Mouse (Mus musculus) lung, postnatal 25 days (tissue): ENCODE data around the gene Ifit2.
A peak's percentile ranks its signal among the peaks of the same experiment; 100 is the strongest.

Source experiments
- DNase-seq: peaks from one replicate; pipeline ENCODE4 v3.0.0; 2022; ENCODE audit warnings: low spot score

The Ifit2 gene

GRCm38 (mm10) chr19:34550534-34551223 is at the start of gene Ifit2:
Ifit2 (plus strand) TSS chr19:34550694.
- peak; percentile 83 for DNase-seq

DNA sequence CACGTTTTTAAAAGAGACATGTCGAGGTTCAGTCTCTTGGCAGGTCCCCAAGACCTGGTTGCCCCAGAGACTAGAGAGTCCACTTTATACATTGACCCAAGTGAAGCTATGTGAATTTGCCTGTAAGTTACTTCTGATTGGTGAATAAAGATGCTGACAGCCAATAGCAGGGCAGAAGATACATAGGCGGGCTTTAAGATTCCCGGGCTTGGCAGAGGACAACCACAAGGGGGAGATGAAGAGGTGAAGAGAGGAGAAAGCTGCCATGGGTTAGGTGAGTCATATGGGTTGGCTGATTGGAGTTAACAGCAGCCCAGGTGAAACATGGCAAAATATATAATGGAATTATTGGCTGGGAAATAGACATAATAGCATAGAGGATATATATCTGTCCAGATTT is 49.7 kb upstream of the Ifit2 start:
- DNase-seq = peak; percentile 91

DNA sequence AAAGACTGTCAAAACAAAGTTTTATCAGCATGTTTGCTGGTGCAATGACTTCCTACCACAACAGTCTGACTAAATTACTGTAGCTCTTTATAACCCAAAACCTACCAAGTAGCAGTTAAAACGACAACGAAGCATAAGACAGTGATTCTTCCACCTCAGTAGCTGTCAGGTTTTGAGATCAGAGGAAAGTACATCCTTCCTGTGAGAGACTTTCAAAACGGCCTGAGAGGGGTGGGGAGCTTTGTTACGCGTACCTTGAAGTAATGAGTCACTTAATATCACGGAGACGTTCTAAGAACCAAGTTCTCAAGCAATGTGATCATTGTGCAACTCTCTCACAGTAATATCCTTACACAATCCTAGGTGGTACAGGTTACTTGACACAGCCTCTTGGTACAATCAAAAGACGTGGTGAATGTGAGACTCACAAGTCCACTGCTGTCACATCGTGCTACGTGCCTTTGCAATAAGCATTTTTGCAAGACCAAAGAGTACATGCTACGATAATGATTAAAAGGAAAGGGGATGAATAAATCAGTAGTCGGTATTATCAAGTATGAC is 45.3 kb upstream of the Ifit2 start:
- peak; percentile 35 for DNase-seq

DNA sequence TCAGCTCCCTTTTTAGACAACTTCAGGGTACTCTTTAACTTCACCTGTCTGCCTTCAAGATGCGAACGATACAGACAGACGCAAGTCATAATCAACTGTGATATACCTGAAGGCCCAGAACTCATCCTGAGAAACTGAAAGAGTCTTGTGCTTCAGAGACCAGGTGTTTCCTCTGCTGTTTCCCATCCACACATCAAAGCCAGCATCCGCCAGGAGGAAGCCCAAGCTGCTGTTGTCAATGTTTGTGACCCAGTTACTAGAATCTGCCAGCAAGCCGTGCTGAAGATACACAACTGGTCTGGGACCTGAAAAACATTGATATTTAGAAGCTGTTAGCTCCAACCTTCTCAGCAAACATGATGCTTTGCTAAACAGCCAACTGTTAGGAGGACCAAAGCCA is 39.8 kb upstream of the Ifit2 start:
- DNase-seq = no peak

GRCm38 (mm10) chr19:34511528-34511927 is 39.0 kb upstream of the Ifit2 start:
- no peak for DNase-seq

- DNase-seq = peak; percentile 61
These were observed 34.8 kb upstream of the Ifit2 start for GRCm38 (mm10) chr19:34515681-34516080.

DNA sequence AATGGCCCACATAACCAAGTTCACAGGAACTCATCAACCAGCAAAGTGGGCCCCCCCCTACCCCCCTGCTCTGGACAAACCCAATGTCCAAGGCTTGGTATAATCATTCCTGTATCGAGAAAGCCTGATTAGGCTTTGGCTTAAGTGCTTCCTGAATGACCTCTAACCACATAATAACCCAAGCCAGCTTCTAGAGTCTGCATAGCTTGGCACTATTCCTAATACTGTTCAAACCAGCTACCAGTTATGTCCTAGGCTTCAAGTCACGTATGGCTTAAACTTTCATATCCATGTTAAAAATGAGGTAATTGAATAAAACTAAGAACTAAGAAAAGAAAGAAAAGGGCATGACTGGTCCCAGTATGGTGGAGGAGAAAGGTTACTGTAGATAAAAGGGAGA is 34.1 kb upstream of the Ifit2 start:
- DNase-seq = no peak

DNA sequence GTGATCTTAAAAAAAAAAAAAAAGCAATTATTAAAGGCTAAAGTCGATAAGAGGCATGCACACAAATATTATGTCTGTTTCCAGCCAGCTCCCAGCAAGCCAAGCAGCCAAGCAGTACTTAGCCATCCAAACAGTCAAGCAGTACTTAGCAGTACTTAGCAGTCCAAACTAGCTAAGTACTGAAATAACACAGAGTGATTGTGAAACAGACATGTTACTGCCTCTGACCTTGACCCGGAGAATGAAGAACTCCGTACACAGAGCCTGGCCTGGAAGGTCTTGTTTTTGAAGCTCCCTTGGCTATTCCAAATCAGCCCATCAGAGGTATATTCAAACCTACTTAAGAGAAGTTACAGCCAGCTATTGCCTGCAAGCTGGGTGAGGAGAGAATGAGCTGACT is 33.3 kb upstream of the Ifit2 start:
- peak; percentile 76 for DNase-seq

DNA sequence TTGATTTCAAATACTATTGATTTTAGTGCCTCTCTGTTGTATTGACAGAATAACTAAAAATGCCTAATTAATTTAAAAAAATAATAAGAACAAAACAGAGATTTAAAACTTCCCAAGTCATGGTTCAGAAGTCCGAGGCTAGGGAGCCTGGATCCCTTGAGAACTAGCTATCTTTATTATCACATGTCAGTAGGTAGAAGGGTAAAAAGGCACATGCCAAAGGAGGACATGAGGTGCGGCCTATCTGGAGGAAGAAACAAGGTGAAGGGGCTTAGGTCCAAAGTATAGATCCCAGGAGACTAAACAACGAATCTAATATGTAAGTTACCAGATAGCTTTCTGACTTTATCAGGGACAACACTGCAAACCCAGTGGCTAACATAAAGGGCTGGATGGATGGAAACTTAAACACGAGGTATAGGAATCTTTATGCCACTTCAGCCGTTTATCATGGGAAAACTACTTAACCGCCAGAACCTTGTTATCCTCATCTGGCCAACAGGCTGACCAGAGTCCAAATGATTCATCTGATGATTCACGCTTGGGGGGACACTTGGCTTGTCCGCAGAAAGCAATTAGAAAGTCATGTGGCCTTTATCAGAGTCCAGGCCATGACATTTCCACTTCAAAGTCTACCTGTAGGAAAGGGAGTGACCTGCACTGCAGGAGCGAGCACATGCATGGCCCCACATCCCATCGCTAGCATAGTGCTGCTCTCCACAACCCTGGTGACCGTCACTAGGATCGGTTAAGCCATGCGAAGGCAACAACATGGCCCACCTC is 32.5 kb upstream of the Ifit2 start:
- no peak for DNase-seq

GRCm38 (mm10) chr19:34518786-34519185 is 31.7 kb upstream of the Ifit2 start:
- no peak for DNase-seq

DNA sequence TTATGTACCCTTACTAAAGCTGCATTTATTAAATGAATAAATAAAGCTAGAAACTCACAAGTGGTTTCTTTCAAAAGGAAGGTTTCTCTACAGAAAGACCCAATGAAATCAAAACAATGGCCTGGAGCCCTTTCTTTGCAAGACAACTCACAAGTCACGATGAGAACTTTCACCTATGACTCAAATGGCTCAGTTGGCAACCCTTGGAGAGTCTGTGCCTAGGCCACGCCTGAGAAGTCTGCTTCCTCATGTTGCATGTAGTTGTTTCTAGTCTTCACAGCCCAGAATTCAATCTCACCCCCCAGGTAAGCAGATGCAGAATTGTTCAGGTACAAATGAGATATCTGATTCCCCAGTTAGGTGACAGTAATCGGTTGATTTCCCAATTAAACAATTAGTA is 30.8 kb upstream of the Ifit2 start:
- no peak for DNase-seq

DNA sequence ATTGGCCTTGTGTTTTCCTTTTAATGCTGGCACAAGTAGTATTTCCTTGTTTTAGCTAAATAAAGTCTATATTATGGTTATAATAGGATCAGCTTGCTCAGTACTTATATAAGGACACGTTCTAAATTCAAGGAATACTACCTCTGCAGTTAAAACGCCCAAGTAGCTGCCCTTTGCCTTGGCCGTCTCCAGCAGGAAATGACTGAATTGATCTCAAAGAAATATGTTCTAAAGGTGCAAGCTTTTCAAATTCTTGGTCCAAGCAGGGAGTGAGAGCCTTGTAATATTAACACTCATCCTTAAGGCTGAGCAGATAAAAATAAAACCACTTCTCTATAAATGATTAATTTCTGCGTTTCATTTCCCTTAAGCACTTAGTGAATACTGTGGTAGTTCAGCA is 30.4 kb upstream of the Ifit2 start:
- no peak for DNase-seq

DNA sequence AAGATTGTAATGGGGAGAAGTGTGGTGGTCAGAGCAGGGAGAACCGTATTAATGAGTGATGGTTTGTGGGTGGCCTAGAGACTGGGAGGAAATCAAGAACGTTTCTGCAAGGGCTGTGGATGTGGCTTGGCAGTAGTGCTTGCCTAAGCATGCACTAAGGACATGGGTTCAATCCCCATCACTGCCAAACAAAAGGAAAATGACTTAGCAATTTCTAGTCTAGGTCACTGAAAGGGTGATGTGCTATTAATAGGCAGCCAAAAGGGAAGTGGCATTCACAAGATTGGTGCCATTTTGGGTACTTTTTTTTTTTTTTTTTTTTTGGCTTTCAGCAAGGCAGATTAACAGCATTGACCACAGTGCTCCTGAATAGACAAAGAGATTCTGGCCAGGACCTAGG is 29.1 kb upstream of the Ifit2 start:
- no peak for DNase-seq

DNA sequence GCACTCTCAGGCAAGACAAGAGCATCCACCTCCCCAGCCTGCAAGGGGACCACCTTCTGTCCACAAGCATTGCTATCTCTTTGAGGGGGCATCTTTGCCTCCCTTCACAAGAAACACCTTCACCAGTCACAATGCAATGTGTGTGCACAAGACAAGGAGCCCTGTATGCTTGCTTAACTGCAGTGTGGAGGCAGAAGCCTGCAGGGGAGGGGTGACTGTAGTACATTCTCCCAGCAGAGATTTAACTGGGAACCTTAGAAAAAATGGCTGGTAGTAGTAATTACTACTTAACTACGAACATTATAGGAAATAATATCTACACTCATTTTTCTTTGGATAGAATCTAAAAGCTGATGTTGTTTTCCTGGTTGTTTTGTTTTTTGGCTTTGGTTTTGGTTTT is 28.5 kb upstream of the Ifit2 start:
- no peak for DNase-seq

GRCm38 (mm10) chr19:34523106-34523725 is 27.3 kb upstream of the Ifit2 start:
- no peak for DNase-seq

DNA sequence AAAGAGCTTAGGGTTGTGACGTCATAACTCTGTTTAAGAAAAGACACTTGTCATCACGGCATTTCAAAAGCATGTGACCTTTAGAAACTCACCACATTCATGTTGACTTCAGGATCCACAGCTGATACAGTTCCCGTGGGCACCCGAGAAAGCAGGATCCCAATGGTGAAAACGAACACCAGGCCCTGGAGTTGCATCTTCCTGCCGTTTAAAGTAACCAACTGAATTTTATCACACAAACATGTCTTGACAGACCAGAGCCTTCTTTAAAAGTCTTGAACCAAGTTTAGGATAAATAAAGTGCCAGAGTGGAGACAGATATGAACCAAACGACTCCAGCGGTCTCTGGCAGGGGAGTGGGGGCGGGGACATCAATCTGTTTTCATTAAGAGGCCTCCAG is 25.8 kb upstream of the Ifit2 start:
- no peak for DNase-seq

GRCm38 (mm10) chr19:34526321-34526923 is 24.1 kb upstream of the Ifit2 start:
- no peak for DNase-seq

DNA sequence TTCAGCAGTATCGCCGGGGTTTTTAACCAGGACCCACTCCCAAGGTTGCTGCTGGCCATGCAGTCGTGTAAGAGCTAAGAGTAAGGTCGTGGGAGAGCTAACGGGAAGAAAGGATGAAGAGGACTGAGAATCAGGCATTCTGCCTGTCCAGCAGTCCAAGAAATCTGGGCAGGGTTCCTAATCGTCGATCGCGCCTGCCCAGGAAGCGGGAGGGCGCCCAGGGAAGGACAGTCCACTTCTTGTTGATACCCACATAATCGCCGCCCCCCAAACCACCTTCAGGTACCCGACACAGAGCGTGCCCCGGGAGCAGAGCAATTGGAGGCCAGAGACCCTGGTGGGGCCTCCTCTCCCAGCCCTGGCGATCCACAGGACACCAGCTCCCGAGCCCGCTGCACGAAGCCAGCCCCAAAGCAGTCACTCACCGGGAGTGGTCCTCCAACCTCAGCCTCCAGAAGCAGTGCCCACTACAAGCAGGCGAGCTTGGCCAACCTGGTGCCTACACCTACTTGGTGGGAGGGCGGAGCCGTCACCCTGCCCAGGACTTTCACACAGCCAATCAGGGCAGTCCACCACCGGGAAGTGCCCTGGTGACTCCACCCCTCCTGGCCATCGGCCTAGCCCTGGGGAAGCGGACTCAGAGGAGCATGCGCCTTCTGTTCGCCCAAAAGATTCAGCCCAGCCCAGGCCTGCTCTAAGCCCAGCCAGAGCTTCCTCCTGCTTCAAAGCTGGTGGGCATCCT is 23.4 kb upstream of the Ifit2 start, which contains the start of gene Lipa:
Lipa (minus strand) TSS at position 534 of the 742 bp plus-strand sequence.
- DNase-seq = peak; percentile 97

DNA sequence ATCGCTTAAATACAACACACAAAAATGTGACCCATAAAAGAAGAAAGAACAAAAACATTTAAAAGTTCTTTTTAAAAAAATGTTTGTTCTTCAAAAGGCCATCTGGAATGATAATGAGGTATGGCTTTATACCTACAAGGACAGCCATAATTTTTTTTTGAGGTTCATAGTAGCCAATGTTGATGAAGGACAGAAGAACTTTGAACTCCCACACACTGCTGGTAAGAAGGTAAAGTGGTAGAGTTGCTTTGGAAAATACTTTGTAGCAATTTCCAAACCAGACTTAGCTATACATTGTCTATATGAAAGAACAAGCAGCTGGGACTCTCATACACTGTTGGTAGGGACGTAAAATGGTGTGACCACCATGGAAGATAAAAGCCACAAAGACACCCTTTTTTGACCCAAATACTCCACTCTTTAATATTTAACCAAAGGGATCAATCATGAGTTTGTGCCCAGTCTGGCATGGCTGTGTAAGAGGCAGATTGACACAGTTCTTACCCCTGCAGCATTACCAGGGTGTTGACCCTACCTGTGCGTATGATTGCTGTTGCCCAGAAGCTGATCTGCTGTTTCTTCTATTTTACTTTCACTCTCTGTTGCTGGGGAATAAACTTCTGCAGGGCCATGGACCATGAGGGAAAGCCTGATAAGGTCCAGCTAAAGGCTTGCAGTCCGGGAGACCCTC is 18.3 kb upstream of the Ifit2 start:
- DNase-seq = no peak

- no peak for DNase-seq
These were observed 11.1 kb upstream of the Ifit2 start for GRCm38 (mm10) chr19:34539422-34539821.

GRCm38 (mm10) chr19:34546211-34546610 is 4.3 kb upstream of the Ifit2 start:
- no peak for DNase-seq
